Mouse (Mus musculus): ENCODE measurements around the gene Stx6. TPM values are rescaled to one million over a fixed set of nuclear protein-coding genes. Genes with fewer than 3 reads are reported as not detected.

Stx6 gene
- polyA plus RNA-seq (2014; fragmentation: Nextera tagmentation; extraction: Ambion mirVana) = 69.7 and 74.6 TPM in 2 replicates

GRCm38 (mm10) chr1:155158141-155158969, at the start of gene Stx6:
Gene Stx6, plus strand, starts transcription at chr1:155158715.
- Histone ChIP-seq H3K4me3 (ENCODE audit: low read depth, low read length) (peak within 1 kb of the TSS; percentile 97), H3K4me2 (ENCODE audit: low read depth, low read length) (peak within 1 kb of the TSS; percentile 78), H3K36me3 (ENCODE audit: control insufficient read depth, insufficient read depth, low read length) (no peaks in the 10 kb centered on the region), H3K27me3 (replicated peaks; ENCODE audit: control insufficient read depth, insufficient read depth, low read length) (no peaks in the 10 kb centered on the region), H3K9ac (ENCODE audit: low read depth, low read length) (peak within 1 kb of the TSS; percentile 83), H3K9me3 (ENCODE audit: control insufficient read depth, low read length) (no peaks in the 10 kb centered on the region), H3K27ac (replicated peaks; ENCODE audit: low read depth, low read length) (peak within 1 kb of the TSS; percentile 86), H3K4me1 (ENCODE audit: control insufficient read depth, insufficient read depth, low read length) (peaks cover 13% of the 10 kb centered on the region)
- peak; percentile 99 for ATAC-seq (ENCODE audit: low read depth)
- peak; percentile 99 for DNase-seq (ENCODE audit: low spot score)
- WGBS = 4% methylated on average over 23 of the region's 48 CpGs

GRCm38 (mm10) chr1:155109387-155110350, 48.8 kb upstream of the Stx6 start:
- Histone ChIP-seq H3K4me2 (ENCODE audit: low read depth, low read length) (peak overlapping the region; percentile 42), H3K36me3 (ENCODE audit: control insufficient read depth, insufficient read depth, low read length) (no peaks in the 10 kb centered on the region), H3K27ac (replicated peaks; ENCODE audit: low read depth, low read length) (peak overlapping the region; percentile 56), H3K9me3 (ENCODE audit: control insufficient read depth, low read length) (no peaks in the 10 kb centered on the region), H3K4me1 (ENCODE audit: control insufficient read depth, insufficient read depth, low read length) (peaks cover 21% of the 10 kb centered on the region), H3K9ac (ENCODE audit: low read depth, low read length) (peak overlapping the region; percentile 26; the same call in 1 of the 2 replicates), H3K4me3 (ENCODE audit: low read depth, low read length) (0 out of 2 replicates have a peak overlapping the region, but pooled peaks have one; percentile 10), H3K27me3 (replicated peaks; ENCODE audit: control insufficient read depth, insufficient read depth, low read length) (no peaks in the 10 kb centered on the region)
- ATAC-seq (ENCODE audit: low read depth) = no peak
- WGBS = 11% methylated on average over 18 of the region's 18 CpGs
- peak; percentile 57 for DNase-seq (ENCODE audit: low spot score)

- no peak overlapping the region for H3K4me2 ChIP-seq (ENCODE audit: low read depth, low read length)
- ATAC-seq (ENCODE audit: low read depth) = no peak
These were observed 47.0 kb upstream of the Stx6 start for GRCm38 (mm10) chr1:155111491-155111890.

GRCm38 (mm10) chr1:155112118-155112517, 46.4 kb upstream of the Stx6 start:
- Histone ChIP-seq H3K4me3 (ENCODE audit: low read depth, low read length) (no peak overlapping the region), H3K27ac (replicated peaks; ENCODE audit: low read depth, low read length) (no peak overlapping the region), H3K27me3 (replicated peaks; ENCODE audit: control insufficient read depth, insufficient read depth, low read length) (no peaks in the 10 kb centered on the region), H3K4me2 (ENCODE audit: low read depth, low read length) (no peak overlapping the region), H3K9ac (ENCODE audit: low read depth, low read length) (no peak overlapping the region), H3K4me1 (ENCODE audit: control insufficient read depth, insufficient read depth, low read length) (peaks cover 21% of the 10 kb centered on the region), H3K36me3 (ENCODE audit: control insufficient read depth, insufficient read depth, low read length) (no peaks in the 10 kb centered on the region), H3K9me3 (ENCODE audit: control insufficient read depth, low read length) (no peaks in the 10 kb centered on the region)
- 52% methylated on average over 4 of the region's 4 CpGs for WGBS
- DNase-seq (ENCODE audit: low spot score) (no peak), ATAC-seq (ENCODE audit: low read depth) (no peak)

More at GRCm38 (mm10) chr1:155111491-155111890, 47.0 kb upstream of the Stx6 start:
- peaks cover 21% of the 10 kb centered on the region for H3K4me1 ChIP-seq (ENCODE audit: control insufficient read depth, insufficient read depth, low read length)
- H3K27ac ChIP-seq (replicated peaks; ENCODE audit: low read depth, low read length) = no peak overlapping the region
- no peaks in the 10 kb centered on the region for H3K9me3 ChIP-seq (ENCODE audit: control insufficient read depth, low read length)
- no peak for DNase-seq (ENCODE audit: low spot score)
- WGBS = 44% methylated on average over 6 of the region's 6 CpGs
- no peaks in the 10 kb centered on the region for H3K27me3 ChIP-seq (replicated peaks; ENCODE audit: control insufficient read depth, insufficient read depth, low read length)
- H3K9ac ChIP-seq (ENCODE audit: low read depth, low read length) = no peak overlapping the region
- no peak overlapping the region for H3K4me3 ChIP-seq (ENCODE audit: low read depth, low read length)
- no peaks in the 10 kb centered on the region for H3K36me3 ChIP-seq (ENCODE audit: control insufficient read depth, insufficient read depth, low read length)

- H3K4me1 ChIP-seq (ENCODE audit: control insufficient read depth, insufficient read depth, low read length) = peaks cover 17% of the 10 kb centered on the region
- H3K27me3 ChIP-seq (replicated peaks; ENCODE audit: control insufficient read depth, insufficient read depth, low read length) = no peaks in the 10 kb centered on the region
- H3K4me2 ChIP-seq (ENCODE audit: low read depth, low read length) = no peak overlapping the region
- ATAC-seq (ENCODE audit: low read depth) = no peak
- H3K27ac ChIP-seq (replicated peaks; ENCODE audit: low read depth, low read length) = no peak overlapping the region
- H3K9ac ChIP-seq (ENCODE audit: low read depth, low read length) = no peak overlapping the region
- H3K4me3 ChIP-seq (ENCODE audit: low read depth, low read length) = no peak overlapping the region
- DNase-seq (ENCODE audit: low spot score) = no peak
- no peaks in the 10 kb centered on the region for H3K9me3 ChIP-seq (ENCODE audit: control insufficient read depth, low read length)
- WGBS = 85% methylated on average over 1 of the region's 1 CpGs
- H3K36me3 ChIP-seq (ENCODE audit: control insufficient read depth, insufficient read depth, low read length) = no peaks in the 10 kb centered on the region
These were observed 45.6 kb upstream of the Stx6 start for GRCm38 (mm10) chr1:155112875-155113274.

- Histone ChIP-seq H3K27ac (replicated peaks; ENCODE audit: low read depth, low read length) (no peak overlapping the region), H3K36me3 (ENCODE audit: control insufficient read depth, insufficient read depth, low read length) (no peaks in the 10 kb centered on the region), H3K4me3 (ENCODE audit: low read depth, low read length) (no peak overlapping the region), H3K4me1 (ENCODE audit: control insufficient read depth, insufficient read depth, low read length) (peaks cover 12% of the 10 kb centered on the region), H3K27me3 (replicated peaks; ENCODE audit: control insufficient read depth, insufficient read depth, low read length) (no peaks in the 10 kb centered on the region), H3K9me3 (ENCODE audit: control insufficient read depth, low read length) (no peaks in the 10 kb centered on the region), H3K9ac (ENCODE audit: low read depth, low read length) (no peak overlapping the region), H3K4me2 (ENCODE audit: low read depth, low read length) (no peak overlapping the region)
- DNase-seq (ENCODE audit: low spot score) = peak; percentile 43
- WGBS = 19% methylated on average over 3 of the region's 3 CpGs
- ATAC-seq (ENCODE audit: low read depth) = no peak
These were observed 44.6 kb upstream of the Stx6 start for GRCm38 (mm10) chr1:155113946-155114345.

GRCm38 (mm10) chr1:155119719-155120118, 38.8 kb upstream of the Stx6 start:
- Histone ChIP-seq H3K4me1 (ENCODE audit: control insufficient read depth, insufficient read depth, low read length) (no peaks in the 10 kb centered on the region), H3K27ac (replicated peaks; ENCODE audit: low read depth, low read length) (no peak overlapping the region), H3K27me3 (replicated peaks; ENCODE audit: control insufficient read depth, insufficient read depth, low read length) (no peaks in the 10 kb centered on the region), H3K4me2 (ENCODE audit: low read depth, low read length) (no peak overlapping the region), H3K9me3 (ENCODE audit: control insufficient read depth, low read length) (no peaks in the 10 kb centered on the region), H3K36me3 (ENCODE audit: control insufficient read depth, insufficient read depth, low read length) (no peaks in the 10 kb centered on the region), H3K9ac (ENCODE audit: low read depth, low read length) (no peak overlapping the region), H3K4me3 (ENCODE audit: low read depth, low read length) (no peak overlapping the region)
- DNase-seq (ENCODE audit: low spot score) (no peak), ATAC-seq (ENCODE audit: low read depth) (no peak)
- 74% methylated on average over 1 of the region's 1 CpGs for WGBS

Measured in embryonic facial prominence, embryonic 14.5 days (tissue).